Mouse (Mus musculus) forebrain, embryonic 14.5 days (tissue): ENCODE results near the gene Bhlhe40. TPM values are rescaled to one million over a fixed set of nuclear protein-coding genes. Genes with fewer than 3 reads are reported as not detected.

ENCODE experiments used
- ATAC-seq: fragments of 200-750 bp; cut with Nextera tagmentation; 2 replicates; pipeline ENCODE4 v1.8.0; 2017; ENCODE audit warnings: mild to moderate bottlenecking, moderate library complexity
- DNase-seq: peaks from one replicate; pipeline ENCODE4 v3.0.0-alpha.2; 2015; ENCODE audit warnings: low spot score
- H3K27ac ChIP-seq: fragments of 300-500 bp; sonication (generic); 2 replicates; pipeline ENCODE4 v1.5.1; 2014; ENCODE audit warnings: low read depth, mild to moderate bottlenecking, control low read depth, low read length, moderate library complexity
- H3K27me3 ChIP-seq: fragments of 300-500 bp; sonication (generic); replicated peaks from 2 replicates; pipeline ENCODE4 v1.6.1; 2014; ENCODE audit warnings: low read length, control low read depth, mixed read lengths; ENCODE audit not compliant: control insufficient read depth, insufficient read depth
- H3K36me3 ChIP-seq: fragments of 300-500 bp; sonication (generic); 2 replicates; pipeline ENCODE4 v1.6.1; 2014; ENCODE audit warnings: low read length, control low read depth; ENCODE audit not compliant: control insufficient read depth, insufficient read depth
- H3K4me1 ChIP-seq: fragments of 300-500 bp; sonication (generic); 2 replicates; pipeline ENCODE4 v1.6.1; 2014; ENCODE audit warnings: antibody characterized with exemption, low read length, control low read depth; ENCODE audit not compliant: control insufficient read depth, insufficient read depth
- H3K4me2 ChIP-seq: fragments of 300-500 bp; sonication (generic); 2 replicates; pipeline ENCODE4 v1.6.1; 2014; ENCODE audit warnings: mild to moderate bottlenecking, control low read depth, low read length
- H3K4me3 ChIP-seq: fragments of 300-500 bp; sonication (generic); 2 replicates; pipeline ENCODE4 v1.5.1; 2014; ENCODE audit warnings: low read depth, low read length, control low read depth
- H3K9ac ChIP-seq: fragments of 300-500 bp; sonication (generic); 2 replicates; pipeline ENCODE4 v1.6.1; 2014; ENCODE audit warnings: mild to moderate bottlenecking, low read length, control low read depth, moderate library complexity
- H3K9me3 ChIP-seq: fragments of 300-500 bp; sonication (generic); replicated peaks from 2 replicates; pipeline ENCODE4 v1.6.1; 2016; ENCODE audit warnings: low read length, control low read depth, mixed read lengths; ENCODE audit not compliant: control insufficient read depth
- WGBS: fragments of 180-500 bp; shearing (Covaris S2); extraction: QIAGEN DNeasy Blood & Tissue Kit; methylation state at CpG from one replicate; pipeline ENCODE4 v1.1.7; 2014; 5-methylcytosine and 5-hydroxymethylcytosine counted together
- polyA plus RNA-seq: library from polyadenylated mRNA; unstranded; fragments of >200 nt; fragmentation: Nextera tagmentation; extraction: Ambion mirVana; gene quantifications from 2 replicates; pipeline ENCODE4 v1.2.1, GENCODE M21; 2014

The Bhlhe40 gene
- polyA plus RNA-seq, 1 experiment from 2014 or later: 5.0 TPM

DNA sequence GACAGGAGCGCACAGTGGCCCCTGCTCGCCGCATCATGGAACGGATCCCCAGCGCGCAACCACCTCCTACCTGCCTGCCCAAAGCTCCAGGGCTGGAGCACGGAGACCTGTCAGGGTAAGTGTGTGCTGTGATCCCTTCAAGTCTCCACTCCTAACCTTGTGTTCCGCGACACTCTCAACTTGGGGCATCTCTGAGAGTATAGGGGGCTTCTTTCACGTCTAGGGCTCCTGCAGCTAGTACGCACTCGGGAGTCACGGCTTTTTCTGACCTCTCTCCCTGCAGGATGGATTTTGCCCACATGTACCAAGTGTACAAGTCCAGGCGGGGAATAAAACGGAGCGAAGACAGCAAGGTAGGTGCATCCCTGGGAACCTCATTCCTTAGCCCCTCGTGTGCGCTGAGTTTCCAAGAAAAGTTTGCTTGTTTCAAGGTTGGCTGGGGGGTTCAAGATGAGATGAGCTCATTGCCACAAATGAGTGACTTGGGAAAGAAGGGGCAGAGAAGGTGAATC is 505 bp downstream of the Bhlhe40 start:
- H3K36me3 ChIP-seq: 0 out of 2 replicates have a peak, but pooled peaks cover 3% of the 10 kb centered on the region
- DNase-seq (no peak), ATAC-seq (no peak)
- no peaks in the 10 kb centered on the region for H3K9me3 ChIP-seq
- peak overlapping the region; percentile 52 for H3K4me3 ChIP-seq
- WGBS: under 1% methylated on average over 18 of the region's 18 CpGs
- peak overlapping the region; percentile 100 for H3K4me2 ChIP-seq
- H3K4me1 ChIP-seq: peaks cover 17% of the 10 kb centered on the region; the same call in 1 of the 2 replicates
- peak overlapping the region; percentile 89 for H3K27ac ChIP-seq
- H3K27me3 ChIP-seq: no peaks in the 10 kb centered on the region
- peak overlapping the region; percentile 71 for H3K9ac ChIP-seq

DNA sequence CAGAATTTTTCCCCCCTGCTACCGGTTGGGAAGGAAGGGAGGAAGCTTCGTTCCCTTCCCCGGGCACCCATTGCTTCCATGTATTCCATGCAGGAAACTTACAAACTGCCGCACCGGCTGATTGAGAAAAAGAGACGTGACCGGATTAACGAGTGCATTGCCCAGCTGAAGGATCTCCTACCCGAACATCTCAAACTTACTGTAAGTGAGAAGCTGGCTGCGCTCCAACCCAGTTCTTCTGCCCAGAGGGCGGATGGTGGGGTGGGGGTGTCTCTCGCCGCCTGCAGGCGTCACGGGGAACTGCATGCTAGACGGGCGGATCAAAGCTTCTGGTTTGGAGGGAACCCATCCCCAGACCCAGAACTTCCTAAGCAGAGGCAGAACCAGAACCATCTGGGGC is 983 bp downstream of the Bhlhe40 start:
- ATAC-seq: no peak
- H3K9ac ChIP-seq: peak overlapping the region; percentile 71
- H3K4me2 ChIP-seq: peak overlapping the region; percentile 100
- no peaks in the 10 kb centered on the region for H3K27me3 ChIP-seq
- H3K4me1 ChIP-seq: peaks cover 17% of the 10 kb centered on the region; the same call in 1 of the 2 replicates
- peak overlapping the region; percentile 89; the same call in 1 of the 2 replicates for H3K27ac ChIP-seq
- peak; percentile 92 for DNase-seq
- WGBS: under 1% methylated on average over 17 of the region's 17 CpGs
- H3K9me3 ChIP-seq: no peaks in the 10 kb centered on the region
- 0 out of 2 replicates have a peak, but pooled peaks cover 3% of the 10 kb centered on the region for H3K36me3 ChIP-seq
- H3K4me3 ChIP-seq: peak overlapping the region; percentile 52

DNA sequence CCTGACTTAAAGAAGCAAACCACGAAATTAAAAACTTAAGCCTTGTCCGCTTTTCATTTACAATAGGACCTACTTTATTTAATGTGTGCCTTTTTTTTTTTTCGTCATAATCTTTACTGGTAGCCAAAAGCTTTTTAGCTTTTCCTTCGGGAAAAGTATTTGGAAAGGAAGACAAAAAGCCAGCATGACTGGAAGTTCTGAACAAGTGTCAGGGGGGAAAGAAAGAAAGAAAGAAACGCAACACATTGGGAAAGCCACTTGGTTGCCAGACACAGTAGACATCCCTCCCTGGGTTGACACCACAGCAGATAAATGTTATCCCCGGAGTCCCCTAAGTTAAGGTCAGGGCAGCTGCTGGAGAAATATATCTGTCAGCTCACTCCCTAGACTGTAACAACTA is 1.5 kb downstream of the Bhlhe40 start:
- DNase-seq: no peak

DNA sequence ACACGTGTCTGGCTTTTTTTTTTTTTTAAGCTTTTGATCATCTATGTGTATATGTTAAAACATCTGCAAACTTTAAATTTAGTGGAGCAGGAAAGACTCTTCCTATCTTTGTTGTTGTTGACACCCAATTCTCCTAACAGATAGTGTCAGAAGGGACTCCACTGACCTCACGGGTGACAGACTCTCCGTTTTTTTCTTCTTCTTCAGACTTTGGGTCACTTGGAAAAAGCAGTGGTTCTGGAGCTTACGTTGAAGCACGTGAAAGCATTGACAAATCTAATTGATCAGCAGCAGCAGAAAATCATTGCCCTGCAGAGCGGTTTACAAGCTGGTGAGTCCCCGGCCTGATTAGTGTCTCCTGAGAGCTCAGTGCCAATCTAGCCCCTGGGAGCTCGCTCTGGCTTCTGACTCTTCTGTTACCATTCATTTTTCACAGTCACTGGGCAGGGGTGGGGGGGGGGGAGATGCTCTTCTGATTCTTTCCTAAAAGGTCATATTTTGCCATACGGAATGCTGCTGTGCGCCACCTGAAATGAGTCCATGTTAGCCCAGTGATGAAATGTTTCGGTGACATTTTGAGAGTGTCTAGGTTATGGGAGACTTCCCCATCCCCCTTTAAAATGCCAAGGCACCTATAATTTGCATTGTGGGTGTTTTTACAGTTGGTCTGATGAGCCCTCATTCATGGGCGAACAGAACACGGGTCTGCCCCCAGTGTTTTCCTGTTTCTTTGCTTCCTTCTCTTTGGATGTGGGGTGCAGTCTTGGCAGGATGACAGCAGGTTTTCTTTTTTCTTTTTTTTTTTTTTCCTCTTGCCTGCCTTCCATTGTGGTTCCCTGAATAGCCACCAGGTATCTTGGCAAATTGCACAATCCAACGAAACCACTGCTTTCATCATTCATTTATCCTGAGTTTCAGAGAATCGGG is 2.1 kb downstream of the Bhlhe40 start:
- H3K4me2 ChIP-seq: peak overlapping the region; percentile 100
- DNase-seq: no peak
- H3K4me1 ChIP-seq: peaks cover 17% of the 10 kb centered on the region; the same call in 1 of the 2 replicates
- ATAC-seq: no peak
- H3K9me3 ChIP-seq: no peaks in the 10 kb centered on the region
- H3K36me3 ChIP-seq: 0 out of 2 replicates have a peak, but pooled peaks cover 3% of the 10 kb centered on the region
- H3K4me3 ChIP-seq: peak overlapping the region; percentile 52; the same call in 1 of the 2 replicates
- H3K9ac ChIP-seq: 0 out of 2 replicates have a peak overlapping the region, but pooled peaks have one; percentile 7
- 54% methylated on average over 15 of the region's 15 CpGs for WGBS
- no peaks in the 10 kb centered on the region for H3K27me3 ChIP-seq
- no peak overlapping the region for H3K27ac ChIP-seq

More for the DNA sequence above, 1.5 kb downstream of the Bhlhe40 start:
- no peak overlapping the region for H3K27ac ChIP-seq
- H3K4me3 ChIP-seq: peak overlapping the region; percentile 52
- peak overlapping the region; percentile 100 for H3K4me2 ChIP-seq
- no peak for ATAC-seq
- H3K9ac ChIP-seq: peak overlapping the region; percentile 7; the same call in 1 of the 2 replicates
- no peaks in the 10 kb centered on the region for H3K27me3 ChIP-seq
- H3K36me3 ChIP-seq: 0 out of 2 replicates have a peak, but pooled peaks cover 3% of the 10 kb centered on the region
- peaks cover 17% of the 10 kb centered on the region; the same call in 1 of the 2 replicates for H3K4me1 ChIP-seq
- H3K9me3 ChIP-seq: no peaks in the 10 kb centered on the region
- 49% methylated on average over 6 of the region's 6 CpGs for WGBS

DNA sequence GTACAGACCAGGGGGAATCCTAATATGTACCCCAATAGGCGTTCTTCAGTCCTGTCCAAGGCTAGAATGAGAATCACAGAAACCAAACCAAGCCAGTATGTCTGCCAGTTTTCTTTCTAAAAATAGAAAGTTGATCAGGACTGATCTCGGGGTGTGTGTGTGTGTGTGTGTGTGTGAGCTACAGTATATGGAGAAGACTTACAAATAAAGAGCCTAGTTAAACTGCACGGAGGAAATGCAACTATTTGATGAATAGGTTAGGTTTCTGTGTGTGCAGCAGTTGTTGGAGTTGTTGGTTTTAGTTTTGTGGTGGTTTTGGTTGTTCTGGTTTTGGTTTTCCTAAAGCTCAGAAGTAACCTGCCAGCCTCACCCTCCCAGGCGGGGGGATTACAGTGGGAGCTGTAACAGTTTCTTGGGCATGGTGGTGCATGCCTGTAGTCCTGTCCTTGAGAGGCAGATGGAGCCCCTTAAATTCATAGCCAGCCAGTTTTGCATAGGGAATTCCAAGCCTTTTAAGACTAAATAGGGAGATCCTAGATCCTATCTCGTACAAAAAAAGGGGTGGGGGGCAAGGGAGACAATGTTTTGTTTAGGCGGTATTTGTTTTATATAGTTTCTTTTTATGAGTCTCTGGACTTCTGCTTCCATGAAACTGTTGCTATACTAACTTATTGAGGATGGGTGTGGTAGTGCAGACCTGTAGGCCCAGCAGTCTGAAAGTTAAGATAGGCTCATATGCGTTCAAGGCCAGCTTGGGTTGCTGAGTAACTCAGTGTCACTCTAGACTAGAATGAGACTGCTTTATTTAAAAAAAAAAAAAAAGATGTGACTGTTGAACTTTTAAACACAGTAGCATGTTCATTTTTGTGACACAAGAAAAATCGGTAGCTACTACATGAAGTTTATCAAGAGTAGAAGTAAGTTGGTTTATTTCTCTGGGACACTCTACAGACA is 3.1 kb downstream of the Bhlhe40 start:
- H3K4me1 ChIP-seq: peaks cover 15% of the 10 kb centered on the region; the same call in 1 of the 2 replicates
- H3K27ac ChIP-seq: no peak overlapping the region
- H3K9ac ChIP-seq: no peak overlapping the region
- no peak for DNase-seq
- H3K36me3 ChIP-seq: 0 out of 2 replicates have a peak, but pooled peaks cover 3% of the 10 kb centered on the region
- no peaks in the 10 kb centered on the region for H3K27me3 ChIP-seq
- H3K4me3 ChIP-seq: peak overlapping the region; percentile 6; the same call in 1 of the 2 replicates
- H3K9me3 ChIP-seq: no peaks in the 10 kb centered on the region
- WGBS: 66% methylated on average over 8 of the region's 8 CpGs
- ATAC-seq: no peak
- H3K4me2 ChIP-seq: peak overlapping the region; percentile 100

DNA sequence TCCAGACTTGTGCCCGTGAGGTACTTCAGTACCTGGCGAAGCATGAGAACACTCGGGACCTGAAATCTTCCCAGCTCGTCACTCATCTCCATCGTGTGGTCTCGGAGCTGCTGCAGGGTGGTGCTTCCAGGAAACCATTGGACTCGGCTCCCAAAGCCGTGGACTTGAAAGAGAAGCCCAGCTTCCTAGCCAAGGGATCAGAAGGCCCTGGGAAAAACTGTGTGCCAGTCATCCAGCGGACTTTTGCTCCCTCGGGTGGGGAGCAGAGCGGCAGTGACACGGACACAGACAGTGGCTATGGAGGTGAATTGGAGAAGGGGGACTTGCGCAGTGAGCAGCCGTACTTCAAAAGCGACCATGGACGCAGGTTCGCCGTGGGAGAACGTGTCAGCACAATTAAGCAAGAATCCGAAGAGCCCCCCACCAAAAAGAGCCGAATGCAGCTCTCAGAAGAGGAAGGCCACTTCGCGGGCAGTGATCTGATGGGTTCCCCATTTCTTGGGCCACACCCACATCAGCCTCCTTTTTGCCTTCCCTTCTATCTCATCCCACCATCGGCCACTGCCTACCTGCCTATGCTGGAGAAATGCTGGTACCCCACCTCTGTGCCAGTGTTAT is 4.2 kb downstream of the Bhlhe40 start:
- H3K27me3 ChIP-seq: no peaks in the 10 kb centered on the region
- H3K27ac ChIP-seq: no peak overlapping the region

DNA sequence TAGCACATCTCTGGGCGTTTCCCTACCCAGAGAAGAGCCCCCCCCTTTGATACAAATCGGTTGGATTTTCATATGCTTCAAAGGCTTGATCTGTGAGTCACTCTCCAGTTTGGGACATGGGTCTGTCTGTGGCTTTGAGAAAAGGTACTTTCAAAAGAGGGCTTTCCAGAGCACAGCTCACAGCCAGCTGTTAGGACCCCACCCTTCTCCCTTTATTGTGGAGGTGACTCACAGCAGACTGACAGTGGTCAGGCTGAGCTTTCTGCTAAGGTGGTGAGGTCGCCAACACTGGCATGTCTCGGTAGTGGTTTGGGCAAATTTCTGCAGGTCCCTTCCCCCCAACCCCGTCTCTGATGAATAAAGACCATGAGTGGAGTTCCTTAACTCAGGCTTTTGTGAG is 5.2 kb downstream of the Bhlhe40 start:
- Histone ChIP-seq H3K4me2 (no peak overlapping the region), H3K4me1 (peaks cover 15% of the 10 kb centered on the region; the same call in 1 of the 2 replicates), H3K9ac (no peak overlapping the region), H3K4me3 (no peak overlapping the region), H3K27ac (no peak overlapping the region), H3K36me3 (0 out of 2 replicates have a peak, but pooled peaks cover 3% of the 10 kb centered on the region), H3K27me3 (no peaks in the 10 kb centered on the region), H3K9me3 (no peaks in the 10 kb centered on the region)
- ATAC-seq (no peak), DNase-seq (no peak)
- 68% methylated on average over 5 of the region's 5 CpGs for WGBS

More for the DNA sequence above, 4.2 kb downstream of the Bhlhe40 start:
- no peak overlapping the region for H3K9ac ChIP-seq
- no peak for ATAC-seq
- 82% methylated on average over 24 of the region's 24 CpGs for WGBS
- no peak overlapping the region for H3K4me2 ChIP-seq
- H3K9me3 ChIP-seq: no peaks in the 10 kb centered on the region
- DNase-seq: no peak
- H3K4me1 ChIP-seq: peaks cover 15% of the 10 kb centered on the region; the same call in 1 of the 2 replicates
- H3K36me3 ChIP-seq: 0 out of 2 replicates have a peak, but pooled peaks cover 3% of the 10 kb centered on the region
- H3K4me3 ChIP-seq: no peak overlapping the region
